Mouse (Mus musculus) small intestine, adult 2 months (tissue): ENCODE measurements around the gene Eepd1.

ENCODE experiments used
- CTCF ChIP-seq: fragments of 200-500 bp; IDR thresholded peaks from 2 replicates; pipeline ENCODE4 v1.5.1; 2012; ENCODE audit warnings: low read depth, mild to moderate bottlenecking, control low read depth, inconsistent platforms, low read length, moderate library complexity, mixed read lengths; ENCODE audit not compliant: insufficient replicate concordance, insufficient read length; ENCODE audit errors: extremely low read depth
- POLR2A ChIP-seq: fragments of 200-500 bp; IDR thresholded peaks from 2 replicates; pipeline ENCODE4 v1.6.1; 2012; ENCODE audit warnings: low read depth, mild to moderate bottlenecking, control low read depth, inconsistent platforms, low read length, moderate library complexity

DNA sequence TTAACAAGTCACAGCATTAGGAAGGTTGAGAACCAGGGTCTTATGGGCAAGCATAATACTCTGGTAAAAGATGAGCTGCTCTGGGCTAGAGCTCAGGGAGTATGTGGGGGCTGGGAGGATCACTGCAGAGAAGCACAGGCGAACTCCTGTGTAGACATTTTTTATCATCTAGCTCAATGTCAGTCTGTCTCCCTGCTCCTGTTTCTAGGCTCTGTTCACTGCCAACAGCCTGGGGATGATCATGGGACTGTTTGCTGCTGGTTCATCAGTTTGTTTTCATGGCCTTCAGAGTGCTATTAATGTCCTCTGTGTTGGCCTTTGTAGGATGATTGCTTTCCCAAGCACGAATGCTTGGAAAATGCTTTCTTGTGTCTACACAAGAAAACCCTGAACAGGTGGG lies 18.7 kb downstream of the Eepd1 start:
- TF ChIP-seq CTCF = no peak
- no peak for TF ChIP-seq POLR2A
